Mouse (Mus musculus) neural tube, embryonic 13.5 days (tissue): ENCODE data around the gene Olfr1134. TPM values are rescaled to one million over a fixed set of nuclear protein-coding genes. Genes with fewer than 3 reads are reported as not detected.
"Not testable (repeated sequence)": the region's sequence is repeated elsewhere in the genome, so short reads cannot be mapped to it uniquely, and the experiment has no call there.

Experiments used
- ATAC-seq: fragments of 200-750 bp; cut with Nextera tagmentation; 2 replicates; pipeline ENCODE4 v1.8.0; 2017; ENCODE audit warnings: low read depth, mild to moderate bottlenecking, moderate TSS enrichment, moderate library complexity
- H3K27ac ChIP-seq: fragments of 300-500 bp; sonication (generic); replicated peaks from 2 replicates; pipeline ENCODE4 v1.5.1; 2015; ENCODE audit warnings: moderate library complexity, mild to moderate bottlenecking, inconsistent platforms
- H3K27me3 ChIP-seq: fragments of 300-500 bp; sonication (generic); 2 replicates; pipeline ENCODE4 v1.6.1; 2015; ENCODE audit warnings: mild to moderate bottlenecking, inconsistent platforms
- H3K36me3 ChIP-seq: fragments of 300-500 bp; sonication (generic); 2 replicates; pipeline ENCODE4 v1.6.1; 2015; ENCODE audit warnings: mild to moderate bottlenecking, inconsistent platforms
- H3K4me1 ChIP-seq: fragments of 300-500 bp; sonication (generic); replicated peaks from 2 replicates; pipeline ENCODE4 v1.6.1; 2015; ENCODE audit warnings: inconsistent platforms
- H3K4me2 ChIP-seq: fragments of 300-500 bp; sonication (generic); 2 replicates; pipeline ENCODE4 v1.6.1; 2015; ENCODE audit warnings: inconsistent platforms, mild to moderate bottlenecking, moderate library complexity
- H3K4me3 ChIP-seq: fragments of 300-500 bp; sonication (generic); 2 replicates; pipeline ENCODE4 v1.5.1; 2015; ENCODE audit warnings: mild to moderate bottlenecking, inconsistent platforms
- H3K9ac ChIP-seq: fragments of 300-500 bp; sonication (generic); 2 replicates; pipeline ENCODE4 v1.6.1; 2015; ENCODE audit warnings: moderate library complexity, mild to moderate bottlenecking, inconsistent platforms
- H3K9me3 ChIP-seq: fragments of 300-500 bp; sonication (generic); 2 replicates; pipeline ENCODE4 v1.6.1; 2016; ENCODE audit warnings: inconsistent platforms
- WGBS: fragments of 180-500 bp; shearing (Covaris S2); methylation state at CpG from one replicate; pipeline ENCODE4 v1.1.7; 2015; 5-methylcytosine and 5-hydroxymethylcytosine counted together
- polyA plus RNA-seq: library from polyadenylated mRNA; unstranded; fragments of >200 nt; fragmentation: Nextera tagmentation; extraction: Ambion mirVana; gene quantifications from 2 replicates; pipeline ENCODE4 v1.2.1, GENCODE M21; 2015

Olfr1134 gene
- polyA plus RNA-seq, result not detected in 2 replicates

DNA sequence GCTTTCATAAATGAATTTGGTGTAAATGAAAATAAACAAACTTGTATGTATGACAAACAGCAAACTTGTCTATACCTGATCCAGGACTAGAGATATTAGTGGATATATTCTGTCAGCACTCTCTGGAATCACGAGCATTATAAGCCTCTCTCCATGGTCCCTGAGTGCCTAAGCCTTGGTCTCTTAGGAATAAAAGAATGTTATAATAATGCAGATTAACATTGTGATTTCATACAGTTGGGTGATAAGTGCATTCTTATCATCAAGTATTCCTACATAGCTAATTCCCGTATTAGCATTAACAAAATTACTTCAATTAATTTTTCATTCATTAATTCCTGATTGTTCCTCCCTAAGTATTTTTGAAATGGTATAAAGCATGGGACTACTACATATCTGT is at the start of gene Olfr1134:
Gene Olfr1134 (minus strand): TSS at position 101 of the 400 bp plus-strand sequence.
- no peak within 1 kb of the TSS for H3K4me3 ChIP-seq
- 94% methylated on average over 2 of the region's 2 CpGs for WGBS
- no peak for ATAC-seq
- H3K4me1 ChIP-seq, result no peaks in the 10 kb centered on the region
- no peak within 1 kb of the TSS for H3K4me2 ChIP-seq
- no peaks in the 10 kb centered on the region for H3K27me3 ChIP-seq
- no peak within 1 kb of the TSS for H3K27ac ChIP-seq
- H3K9me3 ChIP-seq, result no peaks in the 10 kb centered on the region
- H3K9ac ChIP-seq, result no peak within 1 kb of the TSS
- H3K36me3 ChIP-seq, result no peaks in the 10 kb centered on the region

GRCm38 (mm10) chr2:87693847-87694246 is 35.6 kb upstream of the Olfr1134 start, which contains the start of gene Olfr1136:
TSS of gene Olfr1136 (minus strand) at chr2:87693947.
- no peak within 1 kb of the TSS for H3K9ac ChIP-seq
- no peaks in the 10 kb centered on the region for H3K27me3 ChIP-seq
- H3K4me2 ChIP-seq, result no peak within 1 kb of the TSS
- no peak within 1 kb of the TSS for H3K27ac ChIP-seq
- no peak for ATAC-seq
- H3K4me3 ChIP-seq, result no peak within 1 kb of the TSS
- no peaks in the 10 kb centered on the region for H3K4me1 ChIP-seq
- H3K9me3 ChIP-seq, result no peaks in the 10 kb centered on the region
- H3K36me3 ChIP-seq, result no peaks in the 10 kb centered on the region

GRCm38 (mm10) chr2:87673564-87673963 is 15.3 kb upstream of the Olfr1134 start, which contains the start of gene Olfr1135:
TSS of gene Olfr1135 (minus strand) at chr2:87673664.
- Histone ChIP-seq H3K9me3 (no peaks in the 10 kb centered on the region), H3K4me2 (no peak within 1 kb of the TSS), H3K36me3 (no peaks in the 10 kb centered on the region), H3K27ac (no peak within 1 kb of the TSS), H3K9ac (no peak within 1 kb of the TSS), H3K4me1 (no peaks in the 10 kb centered on the region), H3K27me3 (no peaks in the 10 kb centered on the region), H3K4me3 (no peak within 1 kb of the TSS)
- ATAC-seq, result no peak
- WGBS, result 18% methylated on average over 1 of the region's 1 CpGs

DNA sequence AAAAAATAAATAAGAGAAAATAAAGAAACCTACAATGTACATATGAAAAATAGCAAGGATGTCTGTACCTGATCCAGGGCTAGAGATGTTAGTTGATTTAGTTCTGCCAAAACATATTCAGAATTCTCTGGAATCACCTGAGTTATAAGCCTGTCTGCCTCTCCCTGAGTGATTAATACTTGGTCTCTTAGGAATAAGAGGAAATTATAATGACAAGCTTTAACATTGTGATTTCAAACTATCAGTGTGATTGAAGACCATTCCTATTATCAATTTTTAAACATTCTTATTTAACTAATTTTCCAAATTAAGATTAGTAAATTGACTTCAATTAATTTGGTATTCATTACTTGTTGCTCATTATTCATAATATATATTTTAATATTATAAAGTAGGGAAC is 11.0 kb downstream of the Olfr1134 start, which contains the start of gene Olfr1133:
Gene Olfr1133 (minus strand): TSS at position 101 of the 400 bp plus-strand sequence.
- no peaks in the 10 kb centered on the region for H3K36me3 ChIP-seq
- H3K4me1 ChIP-seq, result no peaks in the 10 kb centered on the region
- no peak within 1 kb of the TSS for H3K4me3 ChIP-seq
- H3K9ac ChIP-seq, result no peak within 1 kb of the TSS
- no peak within 1 kb of the TSS for H3K27ac ChIP-seq
- H3K9me3 ChIP-seq, result no peaks in the 10 kb centered on the region
- no peak within 1 kb of the TSS for H3K4me2 ChIP-seq
- no peaks in the 10 kb centered on the region for H3K27me3 ChIP-seq
- no peak for ATAC-seq

DNA sequence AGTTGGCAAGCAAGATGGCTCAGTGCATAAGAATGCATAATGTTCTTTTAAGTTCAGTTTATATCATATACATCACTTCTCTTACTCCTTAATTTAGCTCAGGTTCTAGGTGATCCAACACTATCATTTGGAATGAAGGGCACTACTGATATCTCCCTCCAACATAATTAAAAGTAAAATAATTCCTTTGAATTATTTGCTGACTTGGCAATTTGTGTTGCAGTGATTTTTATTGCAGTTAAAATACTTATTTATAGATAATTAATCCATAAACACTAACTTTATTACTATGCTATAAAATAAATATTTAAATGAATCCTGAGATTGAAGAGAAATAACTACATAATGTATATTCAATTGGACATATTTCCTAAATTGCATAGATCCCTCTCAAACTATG is 15.8 kb downstream of the Olfr1134 start:
- Histone ChIP-seq H3K27me3 (no peaks in the 10 kb centered on the region), H3K4me1 (no peaks in the 10 kb centered on the region), H3K27ac (no peak overlapping the region), H3K4me3 (no peak overlapping the region), H3K9me3 (no peaks in the 10 kb centered on the region), H3K36me3 (no peaks in the 10 kb centered on the region), H3K9ac (no peak overlapping the region), H3K4me2 (no peak overlapping the region)
- ATAC-seq, result no peak

DNA sequence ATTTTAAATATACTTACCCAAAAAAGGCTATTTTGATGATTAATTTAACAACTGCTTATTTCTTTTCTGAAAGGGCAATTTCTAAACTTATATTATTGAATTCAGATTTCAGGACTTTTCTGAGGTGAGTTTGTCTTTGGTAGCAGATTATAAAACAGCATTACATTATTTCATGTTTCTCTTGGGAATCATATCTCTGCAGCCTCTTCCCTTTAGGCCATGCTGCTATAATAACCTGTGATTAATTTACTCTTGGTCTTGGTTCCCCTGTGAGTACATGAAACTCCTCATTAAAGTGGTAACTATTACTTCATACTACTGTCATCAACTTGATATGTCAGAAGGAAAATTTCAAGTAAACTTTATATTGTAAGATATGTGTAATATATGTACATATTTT is 20.8 kb downstream of the Olfr1134 start, which contains the start of gene Olfr1132:
Gene Olfr1132 (minus strand): TSS at position 101 of the 400 bp plus-strand sequence.
- ATAC-seq, result no peak
- Histone ChIP-seq H3K27ac (no peak within 1 kb of the TSS), H3K9me3 (no peaks in the 10 kb centered on the region), H3K27me3 (no peaks in the 10 kb centered on the region), H3K4me3 (no peak within 1 kb of the TSS), H3K36me3 (no peaks in the 10 kb centered on the region), H3K4me2 (no peak within 1 kb of the TSS), H3K9ac (no peak within 1 kb of the TSS), H3K4me1 (no peaks in the 10 kb centered on the region)

GRCm38 (mm10) chr2:87626804-87627203 is 31.5 kb downstream of the Olfr1134 start, which contains the start of gene Olfr1131:
TSS of gene Olfr1131 (plus strand) at chr2:87627104.
- Histone ChIP-seq H3K9ac (no peak within 1 kb of the TSS), H3K36me3 (no peaks in the 10 kb centered on the region), H3K4me1 (no peaks in the 10 kb centered on the region), H3K4me2 (no peak within 1 kb of the TSS), H3K9me3 (no peaks in the 10 kb centered on the region), H3K4me3 (no peak within 1 kb of the TSS), H3K27me3 (no peaks in the 10 kb centered on the region), H3K27ac (no peak within 1 kb of the TSS)
- WGBS, result 74% methylated on average over 3 of the region's 3 CpGs
- ATAC-seq, result no peak

- H3K4me1 ChIP-seq, H3K4me3 ChIP-seq, H3K27me3 ChIP-seq, H3K9ac ChIP-seq, H3K9me3 ChIP-seq, H3K36me3 ChIP-seq, H3K4me2 ChIP-seq, H3K27ac ChIP-seq, ATAC-seq: not testable (repeated sequence)
Observed at GRCm38 (mm10) chr2:87605912-87606311, 52.3 kb downstream of the Olfr1134 start, which contains the start of gene Olfr1130. TSS of gene Olfr1130 (plus strand) at chr2:87606212.

Other genes with a start within 250 kb of the Olfr1134 start
- not detected in 2 replicates for gene Olfr1123, start 241.8 kb downstream of the Olfr1134 start, polyA plus RNA-seq
- 0.10 TPM in 1 of 2 replicates, not detected in the other for gene Olfr1124, start 228.2 kb downstream of the Olfr1134 start, polyA plus RNA-seq
- gene Olfr1126, start 204.5 kb downstream of the Olfr1134 start, polyA plus RNA-seq, result not detected in 2 replicates
- not detected in 2 replicates for gene Pramel7, start 161.4 kb downstream of the Olfr1134 start, polyA plus RNA-seq
- gene Pramel6, start 151.9 kb downstream of the Olfr1134 start, polyA plus RNA-seq, result not detected in 2 replicates
- gene Olfr153, start 126.7 kb downstream of the Olfr1134 start, polyA plus RNA-seq, result not detected in 2 replicates
- not detected in 2 replicates for gene Olfr1128, start 112.9 kb downstream of the Olfr1134 start, polyA plus RNA-seq
- not detected in 2 replicates for gene Olfr1129, start 84.6 kb downstream of the Olfr1134 start, polyA plus RNA-seq
- not detected in 2 replicates for gene Olfr1130, start 52.2 kb downstream of the Olfr1134 start, polyA plus RNA-seq
- not detected in 2 replicates for gene Olfr1131, start 31.4 kb downstream of the Olfr1134 start, polyA plus RNA-seq
- gene Olfr1132, start 20.9 kb downstream of the Olfr1134 start, polyA plus RNA-seq, result not detected in 2 replicates
- not detected in 2 replicates for gene Olfr1133, start 11.1 kb downstream of the Olfr1134 start, polyA plus RNA-seq
- not detected in 2 replicates for gene Olfr1135, start 15.2 kb upstream of the Olfr1134 start, polyA plus RNA-seq
- gene Olfr1136, start 35.5 kb upstream of the Olfr1134 start, polyA plus RNA-seq, result not detected in 2 replicates
- gene Olfr1137, start 54.7 kb upstream of the Olfr1134 start, polyA plus RNA-seq, result not detected in 2 replicates
- gene Olfr1138, start 81.5 kb upstream of the Olfr1134 start, polyA plus RNA-seq, result not detected in 2 replicates
- gene Olfr1140, start 85.3 kb upstream of the Olfr1134 start, polyA plus RNA-seq, result not detected in 2 replicates
- gene Olfr1141, start 95.5 kb upstream of the Olfr1134 start, polyA plus RNA-seq, result not detected in 2 replicates
- gene Olfr152, start 121.0 kb upstream of the Olfr1134 start, polyA plus RNA-seq, result not detected in 2 replicates
- gene Olfr1143, start 142.1 kb upstream of the Olfr1134 start, polyA plus RNA-seq, result not detected in 2 replicates
- not detected in 2 replicates for gene Olfr1145, start 151.4 kb upstream of the Olfr1134 start, polyA plus RNA-seq
- gene Olfr1148, start 172.1 kb upstream of the Olfr1134 start, polyA plus RNA-seq, result not detected in 2 replicates
- gene Olfr1150-ps1, start 185.5 kb upstream of the Olfr1134 start, polyA plus RNA-seq, result not detected in 2 replicates
- gene Olfr1151, start 197.4 kb upstream of the Olfr1134 start, polyA plus RNA-seq, result not detected in 2 replicates
- gene Olfr1152, start 208.0 kb upstream of the Olfr1134 start, polyA plus RNA-seq, result not detected in 2 replicates
- gene Olfr1153, start 236.5 kb upstream of the Olfr1134 start, polyA plus RNA-seq, result not detected in 2 replicates
- gene Olfr1154, start 246.7 kb upstream of the Olfr1134 start, polyA plus RNA-seq, result not detected in 2 replicates